Mouse (Mus musculus): ENCODE data around the gene D430042O09Rik.

DNA sequence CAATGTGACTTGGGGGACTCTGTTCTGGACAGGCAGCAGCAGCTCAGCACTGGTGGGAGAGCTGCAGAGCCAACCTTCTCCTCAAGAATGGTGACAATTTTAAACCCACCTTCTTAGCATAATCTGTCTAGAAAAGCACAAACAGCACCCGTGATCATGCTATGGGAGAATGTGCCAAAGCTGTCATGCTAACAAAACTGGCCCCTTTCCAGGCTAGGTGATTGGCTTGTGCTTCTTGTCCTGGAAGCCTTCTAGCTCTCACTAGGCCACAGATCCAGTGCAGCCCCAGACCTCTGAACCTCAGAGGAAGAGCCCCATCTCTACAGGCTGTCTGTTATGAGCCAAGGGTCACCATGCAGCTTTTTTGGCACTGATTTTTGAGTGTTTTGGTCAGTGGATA is 98.9 kb downstream of the D430042O09Rik start:
- TF ChIP-seq POLR2A (IDR thresholded peaks at IDR 0.05; ENCODE audit: extremely low read depth, insufficient read depth, low read length) (no peak), CTCF (IDR thresholded peaks at IDR 0.05; ENCODE audit: extremely low read depth, insufficient read depth, low read length) (no peak)

All from cortical plate, adult 2 months (tissue).